Mouse (Mus musculus): ENCODE data around the gene Rnf207. TPM values are rescaled to one million over a fixed set of nuclear protein-coding genes. Genes with fewer than 3 reads are reported as not detected.

Rnf207 gene
- polyA plus RNA-seq, 1 experiment from 2014 or later = 0.31 TPM

DNA sequence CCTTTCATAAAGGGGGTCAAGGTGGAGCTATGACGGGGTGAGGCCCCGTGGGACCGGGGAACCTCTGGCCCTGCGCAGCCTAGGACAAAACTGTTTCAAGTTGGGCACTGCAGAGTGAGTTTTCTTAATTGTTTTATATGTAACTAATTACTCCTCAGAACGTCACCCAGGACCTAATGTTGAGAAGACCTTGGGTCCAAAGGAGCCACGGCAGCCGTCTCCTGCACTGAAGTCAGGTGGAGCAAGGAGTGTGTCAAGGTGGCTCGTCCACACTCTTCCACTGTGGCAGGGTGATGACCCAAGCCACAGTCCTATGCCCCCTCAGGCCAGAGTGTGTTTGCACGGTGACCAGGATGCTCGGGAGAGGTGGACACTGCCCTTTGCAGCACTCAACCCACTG lies 15.6 kb downstream of the Rnf207 start:
- H3K4me3 ChIP-seq = no peak overlapping the region
- H3K36me3 ChIP-seq = peaks cover 75% of the 10 kb centered on the region
- 92% methylated on average over 10 of the region's 10 CpGs for WGBS
- no peak overlapping the region for H3K27ac ChIP-seq
- H3K4me2 ChIP-seq = no peak overlapping the region
- no peaks in the 10 kb centered on the region for H3K27me3 ChIP-seq
- peaks cover 11% of the 10 kb centered on the region for H3K4me1 ChIP-seq
- H3K9ac ChIP-seq = no peak overlapping the region
- ATAC-seq (ENCODE audit: insufficient number of reproducible peaks, low FRiP score, low TSS enrichment, low read depth) = no peak
- H3K9me3 ChIP-seq = no peaks in the 10 kb centered on the region

DNA sequence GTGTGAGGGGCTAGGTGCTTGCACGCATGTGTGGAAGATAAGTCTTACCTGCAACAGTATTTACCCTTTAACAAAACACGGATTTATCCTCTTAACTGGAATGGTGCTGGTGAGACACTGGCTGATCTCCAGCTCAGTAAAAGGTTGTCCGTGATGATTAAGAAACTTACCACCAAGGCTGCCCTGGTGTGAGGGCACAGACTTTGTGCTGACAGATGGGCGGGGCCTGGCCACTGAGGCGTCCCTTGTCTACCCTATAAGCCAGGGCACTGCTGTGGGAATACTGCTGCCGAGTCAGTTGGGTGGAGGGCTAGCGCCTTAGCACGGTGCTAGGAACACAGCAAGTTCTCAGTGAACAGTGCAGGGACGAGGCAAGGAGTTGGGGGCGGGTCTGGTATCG lies 16.8 kb downstream of the Rnf207 start:
- no peak overlapping the region for H3K4me2 ChIP-seq
- H3K9me3 ChIP-seq = no peaks in the 10 kb centered on the region
- no peak for ATAC-seq (ENCODE audit: insufficient number of reproducible peaks, low FRiP score, low TSS enrichment, low read depth)
- H3K27me3 ChIP-seq = no peaks in the 10 kb centered on the region
- H3K9ac ChIP-seq = no peak overlapping the region
- peaks cover 70% of the 10 kb centered on the region for H3K36me3 ChIP-seq
- H3K27ac ChIP-seq = no peak overlapping the region
- no peak overlapping the region for H3K4me3 ChIP-seq
- 84% methylated on average over 11 of the region's 11 CpGs for WGBS
- H3K4me1 ChIP-seq = peaks cover 18% of the 10 kb centered on the region

DNA sequence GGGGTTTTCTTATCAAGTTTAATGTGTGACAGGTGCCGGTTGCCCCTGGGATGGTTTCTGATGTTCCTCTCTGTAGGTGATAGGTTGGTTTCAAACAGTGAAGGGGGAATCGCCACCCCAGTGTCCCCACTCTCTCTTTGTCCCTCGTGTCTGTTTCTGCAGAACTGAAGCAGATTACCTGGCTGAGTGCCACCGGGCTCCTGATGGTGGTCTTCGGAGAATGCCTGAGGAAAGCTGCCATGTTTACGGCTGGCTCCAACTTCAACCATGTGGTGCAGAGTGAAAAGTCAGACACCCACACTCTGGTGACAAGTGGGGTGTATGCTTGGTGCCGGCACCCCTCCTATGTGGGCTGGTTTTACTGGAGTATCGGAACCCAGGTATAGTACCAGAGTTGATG lies 18.4 kb downstream of the Rnf207 start:
- H3K27ac ChIP-seq = no peak overlapping the region
- ATAC-seq (ENCODE audit: insufficient number of reproducible peaks, low FRiP score, low TSS enrichment, low read depth) = no peak
- WGBS = 86% methylated on average over 8 of the region's 8 CpGs
- H3K4me2 ChIP-seq = no peak overlapping the region
- H3K36me3 ChIP-seq = peaks cover 59% of the 10 kb centered on the region
- peaks cover 6% of the 10 kb centered on the region; the same call in 1 of the 2 replicates for H3K27me3 ChIP-seq
- H3K4me3 ChIP-seq = no peak overlapping the region
- H3K9ac ChIP-seq = no peak overlapping the region
- H3K4me1 ChIP-seq = peaks cover 21% of the 10 kb centered on the region
- H3K9me3 ChIP-seq = no peaks in the 10 kb centered on the region

DNA sequence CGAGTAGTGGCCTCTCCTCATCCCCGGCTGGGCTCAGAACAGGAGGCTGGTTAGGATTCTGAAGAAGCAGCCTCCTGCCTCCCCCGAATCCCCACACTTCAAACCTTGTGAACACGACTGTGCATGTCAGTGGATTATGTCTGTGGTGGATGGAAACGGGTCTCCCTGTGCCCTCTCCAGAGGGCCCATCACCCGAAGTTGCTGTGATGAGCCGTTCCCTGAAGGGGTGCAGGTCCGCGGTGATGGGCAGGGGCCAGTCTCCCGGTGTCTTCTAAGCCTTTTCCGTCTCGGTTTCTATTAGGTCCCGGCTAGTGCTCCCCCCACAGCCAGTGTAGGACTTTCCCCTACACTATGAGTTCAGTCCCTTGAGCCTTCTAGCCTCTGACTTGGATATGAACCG lies 20.0 kb downstream of the Rnf207 start:
- peak overlapping the region; percentile 86 for H3K4me2 ChIP-seq
- 0 out of 2 replicates have a peak overlapping the region, but pooled peaks have one; percentile 97 for H3K9ac ChIP-seq
- peaks cover 18% of the 10 kb centered on the region for H3K27me3 ChIP-seq
- H3K4me1 ChIP-seq = peaks cover 21% of the 10 kb centered on the region
- no peaks in the 10 kb centered on the region for H3K9me3 ChIP-seq
- H3K36me3 ChIP-seq = peaks cover 44% of the 10 kb centered on the region
- ATAC-seq (ENCODE audit: insufficient number of reproducible peaks, low FRiP score, low TSS enrichment, low read depth) = no peak
- no peak overlapping the region for H3K4me3 ChIP-seq
- WGBS = 86% methylated on average over 14 of the region's 14 CpGs
- H3K27ac ChIP-seq = no peak overlapping the region

DNA sequence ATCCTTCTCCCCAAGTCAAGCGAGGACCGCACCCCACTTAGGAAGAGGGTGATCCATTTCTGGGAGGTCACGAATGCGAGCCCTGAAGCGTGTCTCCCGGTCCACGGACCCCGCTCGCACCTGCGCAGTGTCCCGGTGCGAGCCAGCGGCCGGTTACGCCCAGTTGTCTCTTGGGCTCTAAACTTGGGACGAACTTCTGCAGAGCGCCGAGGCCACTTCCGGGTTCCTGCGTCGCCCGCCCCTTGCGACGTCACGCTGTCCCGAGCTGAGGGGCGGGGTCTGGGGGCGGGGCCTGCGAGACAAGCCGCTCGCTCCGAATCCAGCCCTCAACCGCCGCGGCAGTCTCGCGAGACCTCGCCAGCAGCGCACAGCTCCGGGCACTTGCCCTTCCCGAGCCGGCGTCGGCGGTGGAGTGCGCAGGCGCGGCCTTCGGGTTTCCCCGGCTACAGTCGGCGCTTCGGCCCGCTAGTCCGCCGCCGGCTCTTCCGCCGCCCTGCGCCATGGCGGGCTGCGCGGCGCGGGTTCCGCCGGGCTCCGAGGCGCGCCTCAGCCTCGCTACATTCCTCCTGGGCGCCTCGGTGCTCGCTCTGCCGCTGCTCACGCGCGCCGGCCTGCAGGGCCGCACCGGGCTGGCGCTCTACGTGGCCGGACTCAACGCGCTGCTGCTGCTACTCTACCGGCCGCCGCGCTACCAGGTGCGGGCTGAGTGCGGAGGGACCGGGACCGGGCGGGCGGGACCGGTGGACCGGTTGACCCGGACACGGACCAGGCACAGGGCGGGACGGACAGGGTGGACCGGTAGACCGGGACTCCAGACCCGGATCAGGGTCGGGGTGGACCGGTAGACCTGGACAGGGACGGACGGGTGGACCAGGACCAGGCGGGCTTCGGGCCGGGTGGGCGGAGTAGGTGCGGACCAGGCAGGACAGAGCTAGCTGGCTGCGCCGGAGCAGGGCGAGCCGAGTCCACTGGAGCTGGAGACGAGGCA lies 21.6 kb downstream of the Rnf207 start, which contains the start of gene Icmt:
Icmt (plus strand) TSS at position 354 of the 988 bp plus-strand sequence.
- peaks cover 25% of the 10 kb centered on the region for H3K4me1 ChIP-seq
- H3K9me3 ChIP-seq = no peaks in the 10 kb centered on the region
- peak; percentile 95 for ATAC-seq (ENCODE audit: insufficient number of reproducible peaks, low FRiP score, low TSS enrichment, low read depth)
- WGBS = under 1% methylated on average over 114 of the region's 119 CpGs
- peak within 1 kb of the TSS; percentile 86 for H3K4me2 ChIP-seq
- H3K27me3 ChIP-seq = peaks cover 34% of the 10 kb centered on the region
- peaks cover 27% of the 10 kb centered on the region for H3K36me3 ChIP-seq
- H3K27ac ChIP-seq = peak within 1 kb of the TSS; percentile 81
- H3K9ac ChIP-seq = peak within 1 kb of the TSS; percentile 97
- H3K4me3 ChIP-seq = peak within 1 kb of the TSS; percentile 97

DNA sequence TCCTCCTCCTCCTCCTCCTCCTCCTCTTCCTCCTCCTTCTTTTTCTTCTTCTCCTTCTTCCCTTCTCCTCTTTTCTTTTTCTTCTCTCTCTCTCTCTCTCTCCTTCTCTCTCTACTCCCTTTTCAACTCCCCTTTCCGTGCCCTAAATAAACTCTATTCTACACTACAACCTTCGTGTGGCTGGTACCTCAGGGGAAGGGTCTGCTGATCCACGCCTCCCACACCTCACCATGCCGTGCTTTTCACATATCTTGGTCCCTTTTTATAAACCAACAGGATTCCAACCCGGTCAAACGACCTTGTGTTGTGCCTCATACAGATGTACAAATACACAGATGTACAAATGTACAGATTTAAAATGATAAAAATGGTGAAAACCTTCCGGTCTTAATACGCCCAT lies 22.4 kb downstream of the Rnf207 start:
- 0 out of 2 replicates have a peak overlapping the region, but pooled peaks have one; percentile 74 for H3K27ac ChIP-seq
- peaks cover 20% of the 10 kb centered on the region for H3K36me3 ChIP-seq
- ATAC-seq (ENCODE audit: insufficient number of reproducible peaks, low FRiP score, low TSS enrichment, low read depth) = no peak
- peak overlapping the region; percentile 68 for H3K4me2 ChIP-seq
- 16% methylated on average over 8 of the region's 8 CpGs for WGBS
- H3K4me1 ChIP-seq = peaks cover 25% of the 10 kb centered on the region
- no peaks in the 10 kb centered on the region for H3K9me3 ChIP-seq
- H3K27me3 ChIP-seq = peaks cover 42% of the 10 kb centered on the region
- peak overlapping the region; percentile 97 for H3K4me3 ChIP-seq
- no peak overlapping the region for H3K9ac ChIP-seq

DNA sequence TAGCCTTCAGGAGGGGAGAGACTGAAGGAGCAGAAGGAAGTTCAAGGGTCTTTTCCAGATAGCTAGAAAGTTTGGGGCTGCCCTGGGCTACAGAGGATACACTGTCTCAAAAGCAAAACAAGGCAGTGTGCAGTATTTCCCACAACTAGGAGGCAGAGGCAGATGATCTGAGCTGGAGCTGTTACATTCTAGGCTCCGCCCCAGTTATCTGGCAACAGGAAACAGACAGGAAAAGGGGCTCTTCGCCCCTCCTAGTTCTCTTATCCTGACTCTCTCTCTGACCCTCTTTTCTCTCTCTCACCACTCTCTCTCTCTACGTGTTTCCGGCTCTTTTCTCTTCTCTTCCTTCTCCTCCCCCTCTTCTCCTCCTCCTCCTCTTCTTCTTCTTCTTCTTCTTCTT lies 22.9 kb downstream of the Rnf207 start:
- Histone ChIP-seq H3K9me3 (no peaks in the 10 kb centered on the region), H3K27ac (no peak overlapping the region), H3K4me3 (no peak overlapping the region), H3K4me1 (peaks cover 26% of the 10 kb centered on the region), H3K9ac (no peak overlapping the region), H3K36me3 (peaks cover 16% of the 10 kb centered on the region), H3K4me2 (no peak overlapping the region), H3K27me3 (peaks cover 47% of the 10 kb centered on the region)
- no peak for ATAC-seq (ENCODE audit: insufficient number of reproducible peaks, low FRiP score, low TSS enrichment, low read depth)
- WGBS = 33% methylated on average over 4 of the region's 4 CpGs

DNA sequence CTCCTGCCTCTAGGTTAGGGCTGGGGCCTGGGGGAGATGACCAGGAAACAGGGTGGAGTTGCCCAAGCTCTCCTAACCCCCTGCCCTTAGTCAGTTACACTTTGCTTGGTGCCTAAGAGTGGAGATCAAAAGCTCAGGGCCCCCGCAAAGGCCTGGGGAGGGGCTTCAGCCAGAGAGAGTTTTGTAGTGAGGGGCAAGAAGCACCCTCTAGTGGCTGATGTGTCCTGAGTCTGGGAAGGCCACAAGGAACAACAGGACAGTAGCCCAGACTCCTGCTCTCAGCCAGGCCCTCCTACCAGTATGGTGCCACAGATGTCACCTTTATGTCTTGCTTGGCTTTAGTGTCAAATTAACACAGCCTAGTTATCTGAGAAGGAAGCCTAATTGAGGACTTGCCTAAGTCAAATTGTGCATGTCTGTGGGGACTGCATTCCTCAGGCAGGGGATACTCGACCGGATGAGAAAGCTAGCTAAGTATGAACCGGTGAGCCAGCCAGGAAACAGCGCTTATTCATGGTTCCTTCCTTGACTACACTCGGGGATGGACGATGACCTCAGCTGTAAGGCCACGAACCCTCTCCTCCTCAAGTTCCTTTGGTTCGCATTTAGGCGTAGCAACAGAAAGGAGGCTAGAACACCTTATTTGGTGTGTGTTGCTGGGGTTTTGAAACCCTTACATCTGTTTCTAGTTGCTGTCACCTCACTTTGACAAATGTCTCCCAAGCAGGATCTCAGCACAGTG lies 24.4 kb downstream of the Rnf207 start:
- Histone ChIP-seq H3K9ac (no peak overlapping the region), H3K27me3 (peaks cover 61% of the 10 kb centered on the region), H3K4me1 (peaks cover 36% of the 10 kb centered on the region), H3K4me3 (no peak overlapping the region), H3K4me2 (no peak overlapping the region), H3K36me3 (peaks cover under 1% of the 10 kb centered on the region; the same call in 1 of the 2 replicates), H3K27ac (no peak overlapping the region), H3K9me3 (no peaks in the 10 kb centered on the region)
- no peak for ATAC-seq (ENCODE audit: insufficient number of reproducible peaks, low FRiP score, low TSS enrichment, low read depth)
- 37% methylated on average over 10 of the region's 10 CpGs for WGBS

DNA sequence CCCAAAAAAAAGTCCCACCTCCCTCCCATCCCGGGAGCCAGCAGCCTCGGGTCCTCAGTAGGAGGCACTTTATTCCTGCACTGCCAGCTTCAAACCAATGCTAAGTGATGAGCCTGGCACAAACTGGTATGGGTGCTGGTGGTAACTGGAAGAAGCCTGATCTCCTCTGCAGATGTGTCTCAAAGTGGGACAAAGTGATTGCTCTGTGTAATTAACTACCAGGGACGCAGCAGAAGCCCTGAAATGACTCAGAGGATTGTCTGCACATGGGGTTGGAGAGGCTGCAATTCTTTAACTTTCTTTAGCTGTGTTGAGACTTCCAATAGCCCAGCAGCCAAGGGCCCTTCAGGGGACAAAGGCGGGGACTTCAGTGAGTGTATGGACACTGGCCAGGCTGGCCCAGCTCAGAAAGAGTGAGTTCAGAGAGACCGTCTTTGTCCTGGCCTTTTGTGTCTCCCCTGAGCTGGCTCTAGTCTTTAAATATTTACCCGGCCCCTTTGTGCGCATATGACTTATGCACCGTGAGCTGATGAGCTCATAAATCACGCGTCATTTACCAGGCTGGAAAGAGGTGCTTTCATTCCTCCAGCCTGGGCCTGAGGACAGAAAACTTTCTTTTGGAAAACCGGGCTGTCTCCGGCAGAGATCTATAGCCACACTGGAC lies 26.6 kb downstream of the Rnf207 start:
- Histone ChIP-seq H3K4me2 (no peak overlapping the region), H3K4me3 (no peak overlapping the region), H3K4me1 (peaks cover 19% of the 10 kb centered on the region), H3K27me3 (peaks cover 76% of the 10 kb centered on the region), H3K36me3 (no peaks in the 10 kb centered on the region), H3K9me3 (no peaks in the 10 kb centered on the region), H3K9ac (no peak overlapping the region), H3K27ac (no peak overlapping the region)
- ATAC-seq (ENCODE audit: insufficient number of reproducible peaks, low FRiP score, low TSS enrichment, low read depth) = no peak
- WGBS = 15% methylated on average over 12 of the region's 12 CpGs

DNA sequence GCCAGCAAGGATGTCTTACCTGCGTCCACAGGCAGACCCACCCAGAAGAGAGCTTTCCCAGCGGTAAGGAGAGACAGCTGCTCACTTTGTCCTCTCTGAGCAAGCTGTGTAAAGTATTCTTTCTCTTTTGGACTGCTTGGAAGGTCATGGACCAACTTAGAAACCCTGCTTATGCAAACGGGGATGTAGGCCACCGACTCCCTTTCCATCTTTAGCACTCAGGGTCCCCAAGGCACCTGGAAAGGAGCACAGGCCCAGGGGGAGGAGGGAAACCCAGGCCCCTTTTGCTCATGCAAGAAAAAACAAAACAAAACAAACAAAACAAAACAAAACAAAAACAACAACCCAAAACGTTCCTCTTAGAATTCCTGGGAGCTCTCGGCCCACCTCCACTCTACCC lies 27.2 kb downstream of the Rnf207 start, which contains the start of gene Hes3:
Hes3 (minus strand) TSS at position 101 of the 400 bp plus-strand sequence.
- no peaks in the 10 kb centered on the region for H3K9me3 ChIP-seq
- peak within 1 kb of the TSS; percentile 29 for H3K4me3 ChIP-seq
- peaks cover 83% of the 10 kb centered on the region for H3K27me3 ChIP-seq
- no peak within 1 kb of the TSS for H3K9ac ChIP-seq
- no peak within 1 kb of the TSS for H3K27ac ChIP-seq
- H3K4me2 ChIP-seq = peak within 1 kb of the TSS; percentile 44
- no peaks in the 10 kb centered on the region for H3K36me3 ChIP-seq
- no peak for ATAC-seq (ENCODE audit: insufficient number of reproducible peaks, low FRiP score, low TSS enrichment, low read depth)
- 32% methylated on average over 6 of the region's 6 CpGs for WGBS
- peaks cover 24% of the 10 kb centered on the region for H3K4me1 ChIP-seq

DNA sequence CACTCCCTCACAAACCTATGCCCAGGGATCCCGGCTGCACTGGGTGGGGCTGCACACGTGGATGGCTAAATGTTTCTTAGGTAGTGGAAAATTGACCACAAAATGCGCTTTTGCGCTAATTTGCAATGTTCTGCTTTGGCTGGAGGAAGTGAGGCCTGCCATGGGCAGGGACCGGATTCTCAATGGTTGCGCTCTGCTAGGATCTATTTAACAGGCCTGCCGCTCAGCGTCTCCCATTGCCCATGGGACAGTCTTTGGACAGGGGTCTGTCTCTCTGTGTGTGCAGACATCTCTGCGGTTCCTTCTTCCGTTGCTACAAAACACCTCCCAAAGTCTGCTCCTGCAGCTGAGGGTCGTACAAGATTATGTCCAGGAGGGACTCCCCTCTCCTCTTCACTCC lies 27.8 kb downstream of the Rnf207 start:
- 0 out of 2 replicates have a peak overlapping the region, but pooled peaks have one; percentile 29 for H3K4me3 ChIP-seq
- no peak for ATAC-seq (ENCODE audit: insufficient number of reproducible peaks, low FRiP score, low TSS enrichment, low read depth)
- peaks cover 30% of the 10 kb centered on the region for H3K4me1 ChIP-seq
- no peak overlapping the region for H3K4me2 ChIP-seq
- H3K36me3 ChIP-seq = no peaks in the 10 kb centered on the region
- H3K9me3 ChIP-seq = no peaks in the 10 kb centered on the region
- no peak overlapping the region for H3K27ac ChIP-seq
- peaks cover 89% of the 10 kb centered on the region for H3K27me3 ChIP-seq
- no peak overlapping the region for H3K9ac ChIP-seq
- 13% methylated on average over 11 of the region's 11 CpGs for WGBS

Measured in limb, embryonic 15.5 days (tissue).